Mouse (Mus musculus) midbrain, embryonic 15.5 days (tissue): ENCODE measurements around the gene Mrpl38. TPM values are rescaled to one million over a fixed set of nuclear protein-coding genes. Genes with fewer than 3 reads are reported as not detected.

ENCODE experiments used
- ATAC-seq: fragments of 200-750 bp; cut with Nextera tagmentation; replicated peaks from 2 replicates; pipeline ENCODE4 v1.8.0; 2017; ENCODE audit warnings: moderate TSS enrichment
- H3K27ac ChIP-seq: fragments of 300-500 bp; sonication (generic); 2 replicates; pipeline ENCODE4 v1.5.1; 2015; ENCODE audit warnings: mild to moderate bottlenecking, inconsistent platforms
- H3K27me3 ChIP-seq: fragments of 300-500 bp; sonication (generic); replicated peaks from 2 replicates; pipeline ENCODE4 v1.6.1; 2015; ENCODE audit warnings: inconsistent platforms
- H3K36me3 ChIP-seq: fragments of 300-500 bp; sonication (generic); replicated peaks from 2 replicates; pipeline ENCODE4 v1.6.1; 2015; ENCODE audit warnings: inconsistent platforms
- H3K4me1 ChIP-seq: fragments of 300-500 bp; sonication (generic); 2 replicates; pipeline ENCODE4 v1.6.1; 2015; ENCODE audit warnings: inconsistent platforms
- H3K4me2 ChIP-seq: fragments of 300-500 bp; sonication (generic); 2 replicates; pipeline ENCODE4 v1.6.1; 2015; ENCODE audit warnings: inconsistent platforms, mild to moderate bottlenecking, moderate library complexity
- H3K4me3 ChIP-seq: fragments of 300-500 bp; sonication (generic); 2 replicates; pipeline ENCODE4 v1.5.1; 2015; ENCODE audit warnings: mild to moderate bottlenecking, inconsistent platforms
- H3K9ac ChIP-seq: fragments of 300-500 bp; sonication (generic); 2 replicates; pipeline ENCODE4 v1.6.1; 2015; ENCODE audit warnings: mild to moderate bottlenecking, inconsistent platforms
- H3K9me3 ChIP-seq: fragments of 300-500 bp; sonication (generic); 2 replicates; pipeline ENCODE4 v1.6.1; 2016; ENCODE audit warnings: inconsistent platforms
- WGBS: fragments of 180-500 bp; shearing (Covaris S2); methylation state at CpG from one replicate; pipeline ENCODE4 v1.1.7; 2015; ENCODE audit warnings: mixed read lengths; 5-methylcytosine and 5-hydroxymethylcytosine counted together
- polyA plus RNA-seq: library from polyadenylated mRNA; unstranded; fragments of >200 nt; fragmentation: Nextera tagmentation; extraction: Ambion mirVana; gene quantifications from 2 replicates; pipeline ENCODE4 v1.2.1, GENCODE M21; 2015

The Mrpl38 gene
- polyA plus RNA-seq, 1 experiment from 2014 or later, result 85.1 TPM

- Histone ChIP-seq H3K9me3 (no peaks in the 10 kb centered on the region), H3K9ac (no peak overlapping the region), H3K27ac (no peak overlapping the region), H3K27me3 (peaks cover 54% of the 10 kb centered on the region), H3K4me2 (peak overlapping the region; percentile 19; the same call in 1 of the 2 replicates), H3K4me1 (peaks cover 48% of the 10 kb centered on the region), H3K36me3 (no peaks in the 10 kb centered on the region), H3K4me3 (no peak overlapping the region)
- no peak for ATAC-seq
- 22% methylated on average over 32 of the region's 32 CpGs for WGBS
Observed at GRCm38 (mm10) chr11:116106154-116106962, 32.3 kb downstream of the Mrpl38 start.

- Histone ChIP-seq H3K4me1 (peaks cover 45% of the 10 kb centered on the region), H3K27ac (no peak overlapping the region)
Observed at GRCm38 (mm10) chr11:116105065-116105464, 33.6 kb downstream of the Mrpl38 start.

GRCm38 (mm10) chr11:116104006-116104646 is 34.5 kb downstream of the Mrpl38 start:
- H3K9ac ChIP-seq, result no peak overlapping the region
- no peak overlapping the region for H3K4me2 ChIP-seq
- peaks cover 33% of the 10 kb centered on the region for H3K27me3 ChIP-seq
- 39% methylated on average over 14 of the region's 14 CpGs for WGBS
- H3K27ac ChIP-seq, result no peak overlapping the region; the same call in 1 of the 2 replicates
- H3K9me3 ChIP-seq, result no peaks in the 10 kb centered on the region
- no peaks in the 10 kb centered on the region for H3K36me3 ChIP-seq
- no peak for ATAC-seq
- peaks cover 35% of the 10 kb centered on the region for H3K4me1 ChIP-seq
- H3K4me3 ChIP-seq, result no peak overlapping the region

More at GRCm38 (mm10) chr11:116105065-116105464, 33.6 kb downstream of the Mrpl38 start:
- peaks cover 41% of the 10 kb centered on the region for H3K27me3 ChIP-seq
- H3K9ac ChIP-seq, result no peak overlapping the region
- WGBS, result 96% methylated on average over 2 of the region's 2 CpGs
- H3K4me2 ChIP-seq, result no peak overlapping the region
- H3K4me3 ChIP-seq, result no peak overlapping the region
- ATAC-seq, result no peak
- no peaks in the 10 kb centered on the region for H3K9me3 ChIP-seq
- H3K36me3 ChIP-seq, result no peaks in the 10 kb centered on the region

GRCm38 (mm10) chr11:116103572-116103971 is 35.1 kb downstream of the Mrpl38 start:
- H3K27ac ChIP-seq, result peak overlapping the region; percentile 9; the same call in 1 of the 2 replicates
- H3K4me2 ChIP-seq, result no peak overlapping the region
- peaks cover 32% of the 10 kb centered on the region for H3K4me1 ChIP-seq
- no peak overlapping the region for H3K9ac ChIP-seq
- peaks cover 30% of the 10 kb centered on the region for H3K27me3 ChIP-seq
- no peaks in the 10 kb centered on the region for H3K36me3 ChIP-seq
- no peak overlapping the region for H3K4me3 ChIP-seq
- no peaks in the 10 kb centered on the region for H3K9me3 ChIP-seq
- 76% methylated on average over 12 of the region's 12 CpGs for WGBS
- ATAC-seq, result no peak

GRCm38 (mm10) chr11:116102472-116102871 is 36.2 kb downstream of the Mrpl38 start:
- Histone ChIP-seq H3K4me3 (no peak overlapping the region), H3K9me3 (no peaks in the 10 kb centered on the region), H3K9ac (no peak overlapping the region), H3K27me3 (peaks cover 18% of the 10 kb centered on the region), H3K36me3 (no peaks in the 10 kb centered on the region), H3K27ac (peak overlapping the region; percentile 76), H3K4me1 (peaks cover 23% of the 10 kb centered on the region), H3K4me2 (no peak overlapping the region)
- no peak for ATAC-seq
- 48% methylated on average over 3 of the region's 4 CpGs for WGBS

GRCm38 (mm10) chr11:116101931-116102381 is 36.7 kb downstream of the Mrpl38 start:
- no peak overlapping the region for H3K9ac ChIP-seq
- WGBS, result 27% methylated on average over 11 of the region's 11 CpGs
- peaks cover 13% of the 10 kb centered on the region for H3K27me3 ChIP-seq
- H3K4me3 ChIP-seq, result no peak overlapping the region
- H3K27ac ChIP-seq, result peak overlapping the region; percentile 76
- peak; percentile 66 for ATAC-seq
- H3K4me1 ChIP-seq, result peaks cover 22% of the 10 kb centered on the region
- no peaks in the 10 kb centered on the region for H3K36me3 ChIP-seq
- no peak overlapping the region for H3K4me2 ChIP-seq
- H3K9me3 ChIP-seq, result no peaks in the 10 kb centered on the region

- WGBS, result 77% methylated on average over 7 of the region's 7 CpGs
- no peak for ATAC-seq
- Histone ChIP-seq H3K4me1 (peaks cover 16% of the 10 kb centered on the region), H3K4me3 (no peak overlapping the region), H3K36me3 (no peaks in the 10 kb centered on the region), H3K27ac (peak overlapping the region; percentile 76; the same call in 1 of the 2 replicates), H3K9me3 (no peaks in the 10 kb centered on the region), H3K27me3 (peaks cover 5% of the 10 kb centered on the region; the same call in 1 of the 2 replicates), H3K4me2 (no peak overlapping the region), H3K9ac (no peak overlapping the region)
Observed at GRCm38 (mm10) chr11:116100839-116101238, 37.8 kb downstream of the Mrpl38 start.

- H3K27ac ChIP-seq, result no peak overlapping the region
- no peak overlapping the region for H3K4me2 ChIP-seq
- ATAC-seq, result no peak
- peaks cover under 1% of the 10 kb centered on the region; the same call in 1 of the 2 replicates for H3K27me3 ChIP-seq
- no peaks in the 10 kb centered on the region for H3K36me3 ChIP-seq
- no peaks in the 10 kb centered on the region for H3K9me3 ChIP-seq
- whole genome bisulfite sequencing, result 87% methylated on average over 6 of the region's 6 CpGs
- H3K4me3 ChIP-seq, result no peak overlapping the region
- no peak overlapping the region for H3K9ac ChIP-seq
- H3K4me1 ChIP-seq, result peaks cover 16% of the 10 kb centered on the region
Observed at GRCm38 (mm10) chr11:116100385-116100784, 38.3 kb downstream of the Mrpl38 start.

GRCm38 (mm10) chr11:116099462-116099861 is 39.2 kb downstream of the Mrpl38 start:
- Histone ChIP-seq H3K4me2 (no peak overlapping the region), H3K9ac (no peak overlapping the region), H3K27me3 (no peaks in the 10 kb centered on the region), H3K4me3 (no peak overlapping the region), H3K9me3 (no peaks in the 10 kb centered on the region), H3K27ac (no peak overlapping the region), H3K36me3 (no peaks in the 10 kb centered on the region), H3K4me1 (peaks cover 14% of the 10 kb centered on the region)
- no peak for ATAC-seq
- WGBS, result 87% methylated on average over 6 of the region's 6 CpGs

GRCm38 (mm10) chr11:116098711-116099460 is 39.8 kb downstream of the Mrpl38 start:
- Histone ChIP-seq H3K27me3 (no peaks in the 10 kb centered on the region), H3K27ac (no peak overlapping the region), H3K4me1 (peaks cover 8% of the 10 kb centered on the region), H3K36me3 (no peaks in the 10 kb centered on the region), H3K9ac (no peak overlapping the region), H3K9me3 (no peaks in the 10 kb centered on the region), H3K4me2 (no peak overlapping the region), H3K4me3 (no peak overlapping the region)
- no peak for ATAC-seq
- 76% methylated on average over 14 of the region's 14 CpGs for WGBS

GRCm38 (mm10) chr11:116096213-116097108 is 42.2 kb downstream of the Mrpl38 start:
- WGBS, result 90% methylated on average over 5 of the region's 5 CpGs
- H3K36me3 ChIP-seq, result no peaks in the 10 kb centered on the region
- no peaks in the 10 kb centered on the region for H3K4me1 ChIP-seq
- no peaks in the 10 kb centered on the region for H3K27me3 ChIP-seq
- no peak overlapping the region for H3K9ac ChIP-seq
- ATAC-seq, result no peak
- H3K4me3 ChIP-seq, result no peak overlapping the region
- H3K4me2 ChIP-seq, result no peak overlapping the region
- no peak overlapping the region for H3K27ac ChIP-seq
- H3K9me3 ChIP-seq, result no peaks in the 10 kb centered on the region
